Mouse (Mus musculus) spleen, postnatal 0 days (tissue): ENCODE measurements around the gene Gtf2f1. TPM values are rescaled to one million over a fixed set of nuclear protein-coding genes. Genes with fewer than 3 reads are reported as not detected.

Source experiments
- polyA plus RNA-seq: library from polyadenylated mRNA; unstranded; fragments of >200 nt; fragmentation: Nextera tagmentation; extraction: Ambion mirVana; gene quantifications from 2 replicates; pipeline ENCODE4 v1.2.1, GENCODE M21; 2015

Gtf2f1 gene
- polyA plus RNA-seq: 70.2 and 72.7 TPM in 2 replicates

GRCm38 (mm10) chr17:57011236-57012141 lies at the start of gene Gtf2f1, which contains the start of gene Gm17949:
Gene Gtf2f1 (minus strand): TSS chr17:57011288.
Gene Gm17949 (plus strand): TSS chr17:57011469.

GRCm38 (mm10) chr17:57059486-57059977 lies 48.4 kb upstream of the Gtf2f1 start, which contains the start of gene Slc25a23:
Gene Slc25a23 (minus strand): TSS chr17:57059863.

GRCm38 (mm10) chr17:57058891-57059485 lies 47.9 kb upstream of the Gtf2f1 start, which contains the start of gene Crb3:
Gene Crb3 (plus strand): TSS chr17:57059105.

GRCm38 (mm10) chr17:57041554-57041953 lies 30.5 kb upstream of the Gtf2f1 start, which contains the start of gene Slc25a41:
Gene Slc25a41 (minus strand): TSS chr17:57041654.

GRCm38 (mm10) chr17:57030931-57031660 lies 20.0 kb upstream of the Gtf2f1 start, which contains the start of gene Khsrp:
Gene Khsrp (minus strand): TSS chr17:57031522.

GRCm38 (mm10) chr17:56999968-57000609 lies 11.0 kb downstream of the Gtf2f1 start, which contains the start of gene Pspn:
Gene Pspn (minus strand): TSS chr17:57000018.

GRCm38 (mm10) chr17:56997029-56997667 lies 13.9 kb downstream of the Gtf2f1 start, which contains the start of gene Alkbh7:
Gene Alkbh7 (plus strand): TSS chr17:56997339.

GRCm38 (mm10) chr17:56990115-56990746 lies 20.9 kb downstream of the Gtf2f1 start, which contains the start of gene Clpp:
Gene Clpp (plus strand): TSS chr17:56990305.

GRCm38 (mm10) chr17:56982013-56982412 lies 29.1 kb downstream of the Gtf2f1 start, which contains the start of gene Acer1:
Gene Acer1 (minus strand): TSS chr17:56982126.

Other genes starting within 250 kb of the Gtf2f1 start
- gene Dus3l, start 246.5 kb downstream of the Gtf2f1 start, polyA plus RNA-seq: 16.3 and 20.4 TPM in 2 replicates
- 0.68 and 0.69 TPM in 2 replicates for gene Prr22, start 241.0 kb downstream of the Gtf2f1 start, polyA plus RNA-seq
- 9.1 and 9.9 TPM in 2 replicates for gene Rfx2, start 180.3 kb downstream of the Gtf2f1 start, polyA plus RNA-seq
- not detected in 2 replicates for gene Acsbg2, start 136.8 kb downstream of the Gtf2f1 start, polyA plus RNA-seq
- gene 1700061G19Rik, start 135.8 kb downstream of the Gtf2f1 start, polyA plus RNA-seq: 0.14 and 0.29 TPM in 2 replicates
- gene Mllt1, start 75.9 kb downstream of the Gtf2f1 start, polyA plus RNA-seq: 8.9 and 9.8 TPM in 2 replicates
- not detected in 2 replicates for gene Acer1, start 29.2 kb downstream of the Gtf2f1 start, polyA plus RNA-seq
- 88.8 and 89.3 TPM in 2 replicates for gene Clpp, start 21.0 kb downstream of the Gtf2f1 start, polyA plus RNA-seq
- gene Alkbh7, start 13.9 kb downstream of the Gtf2f1 start, polyA plus RNA-seq: 20.8 and 25.9 TPM in 2 replicates
- gene Pspn, start 11.3 kb downstream of the Gtf2f1 start, polyA plus RNA-seq: not detected in 2 replicates
- 0.40 and 0.46 TPM in 2 replicates for gene Gm17949, start 181 bp upstream of the Gtf2f1 start, polyA plus RNA-seq
- 42.5 and 45.4 TPM in 2 replicates for gene Khsrp, start 20.2 kb upstream of the Gtf2f1 start, polyA plus RNA-seq
- not detected in 2 replicates for gene Slc25a41, start 30.4 kb upstream of the Gtf2f1 start, polyA plus RNA-seq
- 0.24 and 0.52 TPM in 2 replicates for gene Crb3, start 47.8 kb upstream of the Gtf2f1 start, polyA plus RNA-seq
- gene Slc25a23, start 48.6 kb upstream of the Gtf2f1 start, polyA plus RNA-seq: 1.1 TPM in 2 replicates
- 15.9 and 16.7 TPM in 2 replicates for gene Dennd1c, start 67.2 kb upstream of the Gtf2f1 start, polyA plus RNA-seq
- gene Tubb4a, start 76.5 kb upstream of the Gtf2f1 start, polyA plus RNA-seq: 0.77 and 0.89 TPM in 2 replicates
- gene Tnfsf9, start 94.0 kb upstream of the Gtf2f1 start, polyA plus RNA-seq: 1.6 and 1.8 TPM in 2 replicates
- gene Cd70, start 138.5 kb upstream of the Gtf2f1 start, polyA plus RNA-seq: not detected in 2 replicates
- gene Tnfsf14, start 182.9 kb upstream of the Gtf2f1 start, polyA plus RNA-seq: 3.9 and 4.3 TPM in 2 replicates
- 29.6 and 30.5 TPM in 2 replicates for gene C3, start 216.8 kb upstream of the Gtf2f1 start, polyA plus RNA-seq
- gene Gpr108, start 237.2 kb upstream of the Gtf2f1 start, polyA plus RNA-seq: 20.4 and 24.2 TPM in 2 replicates
- gene Trip10, start 238.2 kb upstream of the Gtf2f1 start, polyA plus RNA-seq: 10.1 and 12.3 TPM in 2 replicates